Comparison of ENCODE assay signal across 23 mouse cellular contexts in genomic region chr19:38242314-38242852, GRCm38 (mm10). TPM values are rescaled to one million over a fixed set of nuclear protein-coding genes. Genes with fewer than 3 reads are reported as not detected.
DNase-seq lines count a peak whose midpoint lies in the region; ATAC-seq and TF ChIP-seq lines count a peak whose summit lies in the region.
"Had no signal": no experiment of that assay in that cellular context is flagged by ENCODE, and none has a peak within 500 bp of the region (broad histone marks: within the 10 kb centered on the region; RNA-seq: fewer than 3 reads in every experiment).

No protein-coding gene starts in this region.

- WGBS in lung, postnatal 0 days: 70% methylated on average over 8 of the region's 8 CpGs
- whole genome bisulfite sequencing in lung, adult 2 months: 72% methylated on average over 8 of the region's 8 CpGs
- 64% methylated on average over 8 of the region's 8 CpGs for WGBS in intestine, embryonic 16.5 days
- WGBS in stomach, postnatal 0 days: 67% methylated on average over 8 of the region's 8 CpGs

- H3K4me1 ChIP-seq in lung, postnatal 0 days (ENCODE audit: insufficient read depth, low read depth, low read length): 0 out of 2 replicates have a peak, but pooled peaks cover 2% of the 10 kb centered on the region
- H3K4me1 ChIP-seq in lung, adult 2 months (ENCODE audit: control insufficient read depth, insufficient read depth, low read length): no peaks in the 10 kb centered on the region
- H3K4me1 ChIP-seq in intestine, embryonic 16.5 days (ENCODE audit: control insufficient read depth, insufficient read depth, low read length): peaks cover 4% of the 10 kb centered on the region; the same call in 1 of the 2 replicates
- H3K4me1 ChIP-seq in stomach, postnatal 0 days (replicated peaks; ENCODE audit: control insufficient read depth, insufficient read depth): no peaks in the 10 kb centered on the region
- H3K4me1 ChIP-seq: heart, embryonic 10.5 days had no signal

- no peak for ATAC-seq in lung, postnatal 0 days
- peak; percentile 78 for ATAC-seq in intestine, embryonic 16.5 days
- ATAC-seq in stomach, postnatal 0 days (ENCODE audit: low FRiP score, low TSS enrichment): peak; percentile 62; the same call in 1 of the 2 replicates
- ATAC-seq: activated CD4-positive, CD25-positive, alpha-beta regulatory T cell, adult 4 months; forebrain, embryonic 13.5 days; forebrain, embryonic 16.5 days; hindbrain, embryonic 16.5 days had no signal

- intact Hi-C loops in left cerebral cortex, postnatal 36 days (cut with DNase I): no loop called here

- H3K9me3 ChIP-seq in lung, postnatal 0 days (ENCODE audit: low read length): no peaks in the 10 kb centered on the region
- H3K9me3 ChIP-seq in intestine, embryonic 16.5 days (ENCODE audit: control insufficient read depth, low read length): no peaks in the 10 kb centered on the region
- H3K9me3 ChIP-seq in stomach, postnatal 0 days (ENCODE audit: control insufficient read depth, low read length): no peaks in the 10 kb centered on the region
- H3K9me3 ChIP-seq: forebrain, embryonic 10.5 days; forebrain, embryonic 13.5 days; heart, embryonic 10.5 days; hindbrain, embryonic 12.5 days had no signal

- TF ChIP-seq POLR2A in lung, adult 2 months (IDR thresholded peaks at IDR 0.05; ENCODE audit: borderline replicate concordance, extremely low read depth, low read depth, low read length): no peak

- H3K36me3 ChIP-seq in lung, postnatal 0 days (ENCODE audit: insufficient read depth, low read length): no peaks in the 10 kb centered on the region
- no peaks in the 10 kb centered on the region for H3K36me3 ChIP-seq in intestine, embryonic 16.5 days (ENCODE audit: control insufficient read depth, insufficient read depth, low read length)
- no peaks in the 10 kb centered on the region for H3K36me3 ChIP-seq in stomach, postnatal 0 days (ENCODE audit: control insufficient read depth, insufficient read depth, low read length)
- H3K36me3 ChIP-seq: forebrain, embryonic 10.5 days; heart, embryonic 10.5 days; hindbrain, embryonic 12.5 days had no signal

- TF ChIP-seq CTCF in lung, postnatal 0 days (IDR thresholded peaks at IDR 0.05): no peak
- no peak for TF ChIP-seq CTCF in lung, adult 2 months (IDR thresholded peaks at IDR 0.05; ENCODE audit: insufficient read depth, low read length)
- no peak for TF ChIP-seq CTCF in stomach, postnatal 0 days (IDR thresholded peaks at IDR 0.05; ENCODE audit: low read depth)

- no peak overlapping the region for H3K9ac ChIP-seq in lung, postnatal 0 days (replicated peaks; ENCODE audit: low read depth)
- no peak overlapping the region for H3K9ac ChIP-seq in intestine, embryonic 16.5 days (ENCODE audit: low read depth, low read length)
- H3K9ac ChIP-seq in stomach, postnatal 0 days (ENCODE audit: low read length): no peak overlapping the region
- H3K9ac ChIP-seq: forebrain, embryonic 13.5 days; hindbrain, embryonic 12.5 days had no signal

- TF ChIP-seq EP300 in lung, postnatal 0 days (IDR thresholded peaks at IDR 0.05): no peak
- no peak for TF ChIP-seq EP300 in stomach, postnatal 0 days (optimal IDR thresholded peaks at IDR 0.05)

- peak; percentile 23 for DNase-seq in lung, postnatal 0 days (ENCODE audit: low spot score)
- DNase-seq in lung, adult 2 months: no peak
- DNase-seq in stomach, postnatal 0 days (ENCODE audit: low spot score): peak; percentile 45
- DNase-seq in right cerebral cortex, adult 2 months (ENCODE audit: low spot score in 2 of 2): no peak
- no peak for DNase-seq in adrenal gland, adult 18-20 months (ENCODE audit: low spot score in 2 of 2)
- no peak for DNase-seq in left cerebral cortex, postnatal 36 days (ENCODE audit: low spot score in 2 of 2)
- DNase-seq: adrenal gland, postnatal 10 days; adrenal gland, postnatal 36 days; cerebellum, adult 18-20 months; cerebellum, adult 9-10 months; cerebellum, postnatal 14 days; gastrocnemius, postnatal 10 days; heart, adult 18-20 months had no signal

- no peak overlapping the region for H3K4me2 ChIP-seq in lung, postnatal 0 days (replicated peaks; ENCODE audit: low read depth, low read length)
- no peak overlapping the region for H3K4me2 ChIP-seq in intestine, embryonic 16.5 days (ENCODE audit: low read depth, low read length)
- H3K4me2 ChIP-seq in stomach, postnatal 0 days (replicated peaks; ENCODE audit: low read depth): no peak overlapping the region
- H3K4me2 ChIP-seq: forebrain, embryonic 13.5 days; hindbrain, embryonic 12.5 days had no signal

- H3K27ac ChIP-seq in lung, postnatal 0 days (ENCODE audit: low read length): no peak overlapping the region
- H3K27ac ChIP-seq in intestine, embryonic 16.5 days (ENCODE audit: low read length): peak overlapping the region; percentile 13; the same call in 1 of the 2 replicates
- H3K27ac ChIP-seq in stomach, postnatal 0 days (replicated peaks): no peak overlapping the region
- H3K27ac ChIP-seq: forebrain, embryonic 10.5 days; forebrain, embryonic 13.5 days; heart, embryonic 10.5 days; hindbrain, embryonic 12.5 days had no signal

- no peaks in the 10 kb centered on the region for H3K27me3 ChIP-seq in lung, postnatal 0 days (replicated peaks; ENCODE audit: insufficient read depth, low read length)
- H3K27me3 ChIP-seq in intestine, embryonic 16.5 days (replicated peaks; ENCODE audit: control insufficient read depth, insufficient read depth, low read length): no peaks in the 10 kb centered on the region
- H3K27me3 ChIP-seq in stomach, postnatal 0 days (ENCODE audit: control insufficient read depth, insufficient read depth, low read length): no peaks in the 10 kb centered on the region
- H3K27me3 ChIP-seq: forebrain, embryonic 13.5 days; hindbrain, embryonic 12.5 days had no signal

- H3K4me3 ChIP-seq in lung, postnatal 0 days (ENCODE audit: low read depth, low read length): no peak overlapping the region
- no peak overlapping the region for H3K4me3 ChIP-seq in lung, adult 2 months (replicated peaks; ENCODE audit: extremely low read depth, low read depth, low read length)
- no peak overlapping the region for H3K4me3 ChIP-seq in intestine, embryonic 16.5 days (ENCODE audit: low read length)
- no peak overlapping the region for H3K4me3 ChIP-seq in stomach, postnatal 0 days (ENCODE audit: low read depth, low read length)
- H3K4me3 ChIP-seq: forebrain, embryonic 10.5 days; forebrain, embryonic 13.5 days; heart, embryonic 10.5 days; hindbrain, embryonic 12.5 days had no signal

RNA-seq across cellular contexts. Expression of gene Fra10ac1, which starts 18.4 kb away (rescaled TPM):
- 20.2 and 20.8 TPM in 2 replicates for polyA plus RNA-seq in lung, postnatal 0 days (2015; fragmentation: Nextera tagmentation; extraction: Ambion mirVana)
- polyA plus RNA-seq in lung, adult 2 months (2012; rRNA removed): 3.1 and 4.5 TPM in 2 replicates
- 29.6 and 33.6 TPM in 2 replicates for polyA plus RNA-seq in intestine, embryonic 16.5 days (2015; fragmentation: Nextera tagmentation; extraction: Ambion mirVana)
- polyA plus RNA-seq in stomach, postnatal 0 days (2015; fragmentation: Nextera tagmentation; extraction: Ambion mirVana): 22.7 and 22.8 TPM in 2 replicates
- 10 to 100 TPM; 13.0 to 14.7 TPM for total RNA-seq in adrenal gland, adult 18-20 months (2021)
- 10 to 100 TPM; 12.6 to 16.0 TPM for total RNA-seq in left cerebral cortex, postnatal 36 days (2021)

RNA-seq across cellular contexts. Expression of gene Lgi1, which starts 22.0 kb away (rescaled TPM):
- 0.07 TPM in 1 of 2 replicates, not detected in the other for polyA plus RNA-seq in lung, postnatal 0 days (2015; fragmentation: Nextera tagmentation; extraction: Ambion mirVana)
- 0.12 and 0.25 TPM in 2 replicates for polyA plus RNA-seq in lung, adult 2 months (2012; rRNA removed)
- polyA plus RNA-seq in intestine, embryonic 16.5 days (2015; fragmentation: Nextera tagmentation; extraction: Ambion mirVana): 0.46 and 0.51 TPM in 2 replicates
- polyA plus RNA-seq in stomach, postnatal 0 days (2015; fragmentation: Nextera tagmentation; extraction: Ambion mirVana): 1.0 and 2.1 TPM in 2 replicates
- total RNA-seq in adrenal gland, adult 18-20 months (2021): under 1 TPM; 0.74 to 0.93 TPM
- 100 to 1,000 TPM; 135 to 144 TPM for total RNA-seq in left cerebral cortex, postnatal 36 days (2021)
- total RNA-seq: hematopoietic stem cell, adult 5-6 weeks had no signal
- polyA plus RNA-seq: activated CD4-positive, CD25-positive, alpha-beta regulatory T cell, adult 4 months; heart, postnatal 0 days had no signal

Comparison
In these comparisons a context has a peak if more than half of its experiments do, and no peak if none do; other contexts are left out.
1. DNase-seq: peak in lung, postnatal 0 days (single experiment) and stomach, postnatal 0 days (single experiment); none in lung, adult 2 months (single experiment), right cerebral cortex, adult 2 months (0 of 2), adrenal gland, adult 18-20 months (0 of 2) and left cerebral cortex, postnatal 36 days (0 of 2).